Mouse (Mus musculus): ENCODE measurements around the gene Necap2.

- no peak for TF ChIP-seq GATA1 (IDR thresholded peaks at IDR 0.05; ENCODE audit: low read length)
- TF ChIP-seq TAL1 (IDR thresholded peaks at IDR 0.05; ENCODE audit: low read length): no peak
Observed at GRCm38 (mm10) chr4:141048810-141049475, 29.2 kb downstream of the Necap2 start.

Data from erythroblast, embryonic 14.5 days (primary cell).